Mouse (Mus musculus) T-helper 2 cell (primary cell): ENCODE measurements at regions not wholly inside any gene's neighbourhood (a gene's known extent, or its start where the extent isn't known, plus 50 kb on each side); places are given as distances from the start of the nearest gene placed in this dataset.

Source experiments
- in situ Hi-C: fragments of 300-600 bp; cut with MboI, MseI; formaldehyde crosslinking; loops from one replicate; pipeline ENCODE4 v1.15.1; 2025; ENCODE audit warnings: high pct_unique_total_duplicates

DNA sequence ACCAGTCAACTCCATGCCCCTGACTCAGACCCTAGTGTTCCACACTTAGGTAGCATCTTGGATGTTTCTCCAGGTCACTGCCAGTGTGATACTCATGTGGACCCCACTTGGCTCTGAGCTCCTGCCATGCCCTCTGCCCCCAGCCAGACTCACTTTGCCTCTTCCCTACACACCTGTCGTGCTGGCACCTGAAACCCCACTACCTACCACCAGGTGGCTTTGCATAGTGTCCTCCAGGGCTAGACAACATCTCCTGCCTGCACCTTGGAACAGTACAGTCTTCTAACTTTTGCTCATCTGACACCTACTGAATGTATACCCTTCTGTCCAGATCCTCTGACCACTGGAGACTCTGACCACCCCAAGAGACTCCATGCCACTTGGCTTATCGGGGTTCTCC, 80.6 kb downstream of the Fam53a start:
- in situ Hi-C loops = loop anchor here (25.0 kb wide), 1 partner anchor 1189 kb away; no protein-coding TSS in a partner anchor

DNA sequence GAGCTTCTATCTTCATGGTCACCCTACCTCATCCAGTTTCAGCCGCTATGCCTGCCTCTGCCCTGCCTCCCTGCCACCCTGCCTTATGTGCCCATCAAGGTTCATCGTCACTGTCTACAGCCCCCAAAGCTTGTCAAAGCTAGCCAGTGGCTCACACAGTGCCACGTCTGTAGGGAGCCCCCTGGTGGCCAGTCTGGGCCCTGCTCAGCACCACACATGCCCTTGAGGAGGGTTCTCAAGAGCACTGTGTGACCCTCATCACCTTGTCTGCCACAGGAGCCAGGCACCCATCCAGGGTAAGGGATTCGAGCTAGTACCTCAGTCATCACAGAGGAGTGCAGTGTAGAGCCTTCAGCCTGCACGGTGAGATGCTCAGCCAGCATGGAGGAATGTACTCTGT, 86.1 kb downstream of the Fam53a start:
- in situ Hi-C loops = loop anchor here (25.0 kb wide), 1 partner anchor 1194 kb away; no protein-coding TSS in a partner anchor

DNA sequence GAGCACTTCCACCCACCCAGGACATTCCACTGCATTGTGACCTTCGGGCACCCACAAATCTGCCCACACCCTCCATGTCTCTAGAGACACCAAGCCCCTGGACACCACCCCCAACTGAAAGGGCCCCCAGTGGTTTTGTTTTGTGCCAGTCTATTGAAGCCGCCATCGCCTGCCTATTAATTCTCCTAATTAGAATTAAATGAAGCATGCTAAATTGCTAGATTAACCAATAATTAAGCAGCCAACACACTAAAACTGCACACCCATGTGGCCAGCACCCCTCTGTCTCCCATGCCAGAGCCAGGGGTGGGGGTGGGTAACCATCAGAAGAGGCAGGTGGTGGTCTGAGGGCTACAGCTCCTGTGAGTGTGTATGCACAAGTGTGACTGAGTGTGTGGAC, 86.8 kb downstream of the Fam53a start:
- in situ Hi-C loops = loop anchor here (25.0 kb wide), 1 partner anchor 1195 kb away; no protein-coding TSS in a partner anchor

DNA sequence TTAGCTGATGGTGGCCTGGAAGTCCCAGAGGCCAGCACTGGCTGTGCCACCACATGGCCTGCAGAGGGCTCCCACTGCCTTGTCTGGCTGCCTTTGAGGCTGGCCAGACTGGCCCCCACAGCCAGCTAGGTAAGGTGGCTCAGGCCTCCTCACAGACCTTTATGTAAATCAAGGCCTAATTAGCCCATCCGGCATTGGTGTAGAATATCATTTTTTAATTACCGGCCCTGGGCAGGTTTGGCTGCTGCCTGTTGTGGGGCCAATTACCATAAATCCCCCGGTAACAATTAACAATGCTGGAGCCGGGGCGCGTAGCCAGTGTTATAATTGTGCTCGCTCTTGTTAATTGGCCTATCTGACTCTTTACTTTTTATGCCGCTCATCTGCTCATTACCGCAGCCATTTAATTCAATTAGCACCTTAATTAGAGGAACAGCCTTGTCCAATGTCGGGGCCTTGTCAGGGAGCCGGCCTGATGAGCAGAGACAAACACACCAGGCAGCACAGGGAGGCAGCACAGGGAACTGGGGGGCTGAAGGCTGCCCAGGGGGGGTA, 87.4 kb downstream of the Fam53a start:
- in situ Hi-C loops = loop anchor here (25.0 kb wide), 1 partner anchor 1195 kb away; no protein-coding TSS in a partner anchor

DNA sequence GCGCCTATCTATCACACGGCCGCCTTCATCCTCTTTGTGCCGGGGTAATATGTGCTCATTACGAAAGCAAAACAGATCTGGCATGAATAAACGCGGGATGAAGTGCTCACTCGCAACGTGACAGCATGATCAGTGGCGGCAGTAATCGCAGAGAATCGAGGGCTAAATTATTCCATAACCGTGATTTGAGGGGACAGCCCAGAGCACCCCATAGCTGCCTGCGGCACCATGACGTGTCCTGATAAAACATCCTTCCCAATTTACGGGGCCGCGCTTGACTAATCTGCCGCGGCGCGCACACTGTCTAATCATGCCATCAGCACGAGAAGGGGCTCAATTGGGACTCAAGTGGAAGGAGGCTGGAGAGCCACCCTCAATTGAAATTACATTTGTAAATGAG, 89.2 kb downstream of the Fam53a start:
- in situ Hi-C loops = loop anchor here (25.0 kb wide), 1 partner anchor 1197 kb away; no protein-coding TSS in a partner anchor

DNA sequence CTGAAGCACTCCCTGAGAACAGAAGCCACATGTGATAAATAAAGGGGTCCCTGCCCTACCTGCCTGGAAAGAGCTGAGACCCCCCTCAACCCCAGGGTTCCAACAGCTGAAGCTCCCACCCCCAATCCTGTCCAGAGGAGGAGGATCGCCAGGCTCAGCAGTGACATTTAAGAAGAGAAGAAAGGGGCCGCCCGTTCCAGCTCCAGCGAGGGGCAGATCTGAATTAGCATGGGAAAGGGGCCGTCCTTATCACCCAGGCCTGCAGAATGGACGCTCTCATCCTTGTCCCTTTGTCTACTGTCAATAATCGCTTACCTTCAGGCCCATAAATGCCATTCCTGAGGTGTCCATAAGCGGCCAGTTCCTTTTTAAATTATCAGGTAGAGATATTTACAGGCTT, 92.0 kb downstream of the Fam53a start:
- in situ Hi-C loops = loop anchor here (25.0 kb wide), 1 partner anchor 1200 kb away; no protein-coding TSS in a partner anchor

DNA sequence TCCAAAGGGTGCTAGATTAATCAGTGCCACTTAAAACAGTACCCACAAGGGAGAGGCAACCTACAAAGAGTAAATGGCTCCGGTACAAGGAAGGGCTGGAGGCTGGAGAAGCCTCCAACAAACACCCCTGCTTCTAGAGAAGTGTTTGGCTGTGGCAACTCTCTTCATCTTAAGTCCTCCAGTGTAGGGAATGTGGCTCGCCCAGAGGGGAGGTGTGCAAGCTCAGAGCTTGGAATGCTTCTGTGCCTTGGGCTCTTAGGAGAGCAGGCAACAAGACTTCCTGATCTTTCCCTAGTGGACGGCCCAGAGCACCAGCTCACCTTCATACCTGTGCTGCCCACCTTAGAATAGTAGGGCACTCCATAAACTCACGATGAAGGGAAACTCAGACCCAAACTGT, 92.4 kb downstream of the Fam53a start:
- in situ Hi-C loops = loop anchor here (25.0 kb wide), 1 partner anchor 1200 kb away; no protein-coding TSS in a partner anchor

DNA sequence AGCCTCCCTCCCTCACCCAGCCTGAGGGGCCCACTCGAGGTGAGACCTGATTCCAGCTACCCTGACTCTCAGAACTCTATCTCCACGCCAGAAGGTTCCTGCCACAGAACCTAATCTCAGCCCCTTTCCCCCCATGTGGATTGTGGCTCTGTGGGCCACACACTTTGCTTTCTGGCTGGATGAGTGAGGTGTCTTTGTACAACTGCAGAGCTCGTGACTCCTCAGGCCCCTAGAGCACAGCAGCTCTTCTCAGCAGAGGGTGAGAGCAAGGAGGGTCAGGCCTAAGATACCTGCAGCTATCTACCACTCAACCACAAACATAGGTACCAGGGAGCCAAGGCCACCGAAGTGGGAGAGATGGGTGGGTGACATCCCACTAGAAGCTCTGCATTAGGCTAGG, 93.2 kb downstream of the Fam53a start:
- in situ Hi-C loops = loop anchor here (25.0 kb wide), 1 partner anchor 1201 kb away; no protein-coding TSS in a partner anchor

DNA sequence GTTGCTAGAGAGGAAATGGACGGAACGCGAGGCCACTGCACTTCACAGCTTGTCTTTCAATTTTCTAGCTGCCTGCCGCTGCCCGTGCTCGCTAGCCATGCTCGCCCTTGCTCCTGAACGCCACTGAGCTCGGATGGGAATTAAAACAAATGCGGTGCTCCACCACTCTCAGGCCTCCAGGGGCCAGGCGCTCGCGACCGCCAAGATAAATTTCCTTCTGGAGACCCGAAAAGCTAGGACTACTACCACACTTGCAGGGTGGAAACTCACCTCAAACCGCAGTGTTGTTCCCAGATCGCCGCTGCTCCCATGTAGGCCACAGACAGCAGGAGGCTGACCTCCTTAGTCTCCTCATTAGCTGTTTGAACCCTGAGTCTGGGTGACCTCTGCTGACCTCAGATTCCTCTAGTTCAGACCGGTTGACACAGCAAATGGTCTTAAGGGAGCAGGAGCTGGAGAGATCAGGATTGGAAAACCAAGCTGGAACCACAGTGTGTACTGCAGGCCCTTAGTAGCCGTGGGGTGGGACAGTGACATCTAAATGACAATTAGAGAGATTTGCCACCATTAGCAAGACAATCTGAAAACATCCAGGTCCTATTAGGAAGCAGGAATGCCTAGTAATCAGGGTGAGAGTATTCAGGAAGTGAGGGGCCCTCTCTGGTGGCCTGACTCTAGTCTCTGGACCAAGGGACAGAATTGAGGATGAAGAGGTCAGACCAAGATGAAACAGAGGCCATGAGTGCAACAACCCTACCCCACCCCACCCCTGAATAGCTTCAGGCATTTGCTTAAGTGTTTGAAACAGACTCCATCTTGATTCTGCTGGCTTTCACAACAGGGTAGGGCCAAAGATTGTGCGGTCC, 94.1 kb downstream of the Fam53a start:
- in situ Hi-C loops = loop anchor here (25.0 kb wide), 1 partner anchor 1202 kb away; no protein-coding TSS in a partner anchor

DNA sequence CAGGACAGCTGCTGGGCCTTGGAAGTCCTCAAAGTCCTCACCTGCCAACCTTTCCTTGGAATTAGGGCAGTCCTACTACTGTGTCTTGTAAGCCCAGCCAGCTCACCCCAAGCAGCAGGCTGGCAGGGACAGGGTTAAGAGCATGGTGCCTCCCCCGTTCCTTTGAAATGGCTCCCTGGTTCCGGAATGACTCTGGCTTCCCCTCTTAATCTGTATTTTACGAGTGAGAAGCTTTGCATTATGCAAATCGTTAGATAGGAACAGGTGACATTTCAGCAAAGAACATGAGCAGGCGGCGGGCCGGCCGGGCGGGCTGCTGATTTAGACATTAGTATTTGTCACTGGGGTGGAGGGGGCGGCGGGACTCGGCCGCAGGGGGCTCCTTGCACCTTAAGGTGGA, 95.1 kb downstream of the Fam53a start:
- in situ Hi-C loops = loop anchor here (25.0 kb wide), 1 partner anchor 1203 kb away; no protein-coding TSS in a partner anchor

DNA sequence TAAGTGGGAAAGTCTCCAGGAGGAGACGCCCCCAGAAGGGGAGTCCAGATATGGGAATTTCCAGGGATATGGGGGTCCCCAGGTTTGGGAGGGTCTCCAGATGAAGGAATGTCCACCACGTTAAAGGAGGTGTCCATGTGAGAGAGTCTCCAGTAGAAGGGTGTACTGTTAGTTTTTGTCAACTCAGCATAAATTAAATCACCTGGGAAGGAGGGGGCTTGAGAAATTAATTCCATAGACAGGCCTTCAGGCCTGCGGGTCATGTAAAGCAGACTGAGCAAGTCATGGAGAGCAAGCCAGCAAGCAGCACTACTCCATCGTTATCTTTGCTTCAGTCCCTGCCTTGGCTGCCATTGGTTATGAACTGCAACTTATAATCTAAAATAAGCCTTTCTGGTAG, 96.2 kb downstream of the Fam53a start:
- in situ Hi-C loops = loop anchor here (25.0 kb wide), 1 partner anchor 1204 kb away; no protein-coding TSS in a partner anchor

DNA sequence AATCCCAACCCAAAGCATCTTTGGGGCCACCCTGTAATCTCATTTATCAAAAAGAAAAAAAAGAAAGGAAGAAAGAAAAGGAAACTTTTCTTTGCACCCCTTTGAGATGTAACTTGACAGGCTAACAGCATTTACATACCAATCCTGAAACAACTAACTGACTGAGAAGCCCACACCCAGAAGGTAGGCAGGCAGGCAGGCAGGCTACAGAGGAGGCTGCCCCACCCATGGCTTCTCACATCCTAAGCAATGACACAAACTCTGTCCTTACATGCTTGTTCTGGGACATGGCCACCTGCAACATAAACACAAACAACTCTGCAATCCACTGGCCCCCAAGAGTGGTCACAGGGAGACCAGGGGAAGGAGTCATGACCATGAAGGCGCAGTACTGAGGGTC, 97.5 kb upstream of the Nkx1-1 start:
- in situ Hi-C loops = loop anchor here (25.0 kb wide), 1 partner anchor 1206 kb away; no protein-coding TSS in a partner anchor

DNA sequence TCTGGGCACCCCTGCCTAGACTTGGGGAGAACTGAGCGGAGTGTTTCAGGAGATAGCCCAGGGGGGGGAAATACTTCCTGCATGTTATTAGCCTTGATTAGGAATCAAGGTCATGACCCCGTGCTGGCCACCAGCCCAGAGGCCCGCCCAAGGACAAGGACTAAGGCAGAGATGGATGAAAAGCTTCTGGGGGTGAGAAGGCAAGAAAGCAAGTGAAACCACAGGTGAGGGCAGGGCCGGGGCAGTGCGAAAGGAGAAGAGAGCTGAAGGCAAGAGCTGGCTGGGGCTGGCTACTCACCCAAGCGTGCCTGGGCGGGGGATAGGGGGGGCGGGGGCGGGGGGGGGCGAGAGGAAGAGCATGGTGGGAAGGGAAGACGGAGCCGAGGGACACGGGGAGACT, 96.0 kb upstream of the Nkx1-1 start:
- in situ Hi-C loops = loop anchor here (25.0 kb wide), 1 partner anchor 1208 kb away; no protein-coding TSS in a partner anchor

DNA sequence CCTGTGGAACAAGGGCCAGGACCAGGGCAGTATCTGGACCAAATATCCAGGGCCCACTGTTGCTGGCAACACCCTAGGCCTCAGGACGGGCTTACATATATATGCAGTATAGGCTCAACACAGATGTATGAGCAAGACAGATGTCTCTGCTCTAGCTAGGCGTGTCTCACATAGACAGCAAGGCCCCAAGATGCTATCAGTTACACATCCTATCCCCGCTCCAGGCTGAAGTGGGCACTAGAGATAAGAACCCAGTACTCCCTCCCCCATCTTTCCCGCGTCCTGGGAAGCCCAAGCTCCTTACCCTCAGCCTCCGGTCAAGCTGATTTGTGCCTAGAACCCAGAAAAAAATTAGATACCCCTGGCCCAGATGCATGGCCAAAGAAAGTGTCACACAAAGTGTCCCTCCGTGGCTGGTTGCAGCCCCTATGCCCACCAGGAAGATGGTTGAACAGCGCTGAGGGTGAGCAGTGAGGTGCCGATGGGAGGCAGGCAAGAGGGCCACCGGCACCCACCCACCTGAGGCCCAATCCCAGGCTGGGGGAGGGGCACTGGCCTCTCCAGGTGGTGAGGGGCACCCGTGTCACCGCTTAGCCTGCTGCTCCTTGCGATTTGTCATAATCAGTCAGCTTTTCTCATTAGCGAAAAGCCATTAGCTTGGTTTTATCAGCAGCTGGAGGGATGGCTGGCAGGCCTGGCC, 95.3 kb upstream of the Nkx1-1 start:
- in situ Hi-C loops = loop anchor here (25.0 kb wide), 1 partner anchor 1208 kb away; no protein-coding TSS in a partner anchor

DNA sequence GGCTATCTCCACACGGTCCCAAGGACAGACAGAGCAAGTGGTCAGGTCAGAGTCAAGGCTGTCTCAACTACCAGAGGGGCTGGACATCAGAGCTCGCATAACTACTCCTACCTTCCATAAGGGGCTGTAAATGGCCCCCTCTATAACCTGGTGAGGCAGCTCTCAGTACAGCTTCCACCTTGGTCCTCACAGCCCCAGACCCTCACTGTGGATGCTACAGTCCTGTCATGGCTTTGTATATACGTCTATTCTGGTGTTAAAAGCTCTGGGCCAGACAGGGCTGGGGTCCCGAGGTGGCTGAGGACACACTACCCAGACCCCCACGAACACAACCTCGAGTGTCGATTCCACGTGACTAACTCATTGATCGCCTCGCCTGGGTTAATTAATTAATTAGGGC, 94.0 kb upstream of the Nkx1-1 start:
- in situ Hi-C loops = loop anchor here (25.0 kb wide), 1 partner anchor 1210 kb away; no protein-coding TSS in a partner anchor

DNA sequence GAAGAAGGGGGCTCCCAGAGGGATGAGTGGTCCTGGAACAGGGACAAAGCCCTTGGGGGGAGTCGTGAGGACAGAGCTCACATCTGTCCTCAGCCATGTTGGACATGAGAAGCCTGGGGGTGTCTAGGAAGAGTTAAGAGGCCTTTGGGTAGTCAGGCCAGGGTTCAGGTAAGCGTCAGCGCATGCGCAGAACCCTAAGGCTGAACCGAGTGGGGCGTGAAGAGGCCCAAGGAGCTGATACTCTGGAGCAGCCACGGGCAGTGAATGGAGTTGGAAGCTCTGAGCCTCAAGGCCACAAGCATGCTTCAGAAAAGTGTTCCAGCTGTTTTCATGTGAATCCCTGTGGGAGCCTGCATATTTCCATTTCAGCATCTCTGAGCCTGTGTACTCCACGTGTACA, 93.5 kb upstream of the Nkx1-1 start:
- in situ Hi-C loops = loop anchor here (25.0 kb wide), 1 partner anchor 1210 kb away; no protein-coding TSS in a partner anchor

DNA sequence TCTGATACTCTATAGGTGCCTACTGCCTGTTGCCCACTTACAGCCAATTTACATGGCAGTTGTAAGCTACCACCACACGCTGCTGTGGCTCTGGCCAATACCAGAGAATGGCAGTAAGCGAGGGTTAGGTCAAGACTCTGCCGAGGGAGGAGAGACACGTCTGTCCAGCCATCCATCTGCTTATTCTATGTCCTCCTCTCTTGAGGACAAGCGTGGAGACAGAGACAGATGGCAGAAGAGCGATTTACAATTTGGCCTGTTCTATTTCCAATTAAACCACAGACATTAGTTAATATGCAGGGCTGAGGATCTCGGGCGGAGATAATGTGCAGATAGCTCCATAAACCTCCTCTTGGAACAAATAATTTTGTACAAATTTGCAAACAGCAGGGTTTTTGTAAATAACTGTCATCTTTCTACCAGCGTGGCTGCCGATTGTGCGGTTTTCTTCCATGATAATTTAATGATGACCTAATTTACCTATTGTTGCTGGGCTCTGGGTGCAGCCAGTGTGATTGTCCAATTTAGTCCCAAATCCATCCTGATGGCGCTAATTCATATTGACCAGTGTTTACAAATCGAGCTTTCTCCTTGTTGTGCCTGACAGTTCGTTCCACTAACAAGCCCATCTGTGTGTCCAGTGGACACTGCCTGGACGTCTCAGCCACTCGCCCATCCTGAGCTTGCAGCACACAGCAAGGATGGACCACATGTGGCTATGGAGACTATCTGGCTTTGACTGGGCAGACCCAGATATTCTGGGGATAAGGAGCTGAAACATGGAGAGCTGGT, 88.4 kb upstream of the Nkx1-1 start:
- in situ Hi-C loops = no loop called here

DNA sequence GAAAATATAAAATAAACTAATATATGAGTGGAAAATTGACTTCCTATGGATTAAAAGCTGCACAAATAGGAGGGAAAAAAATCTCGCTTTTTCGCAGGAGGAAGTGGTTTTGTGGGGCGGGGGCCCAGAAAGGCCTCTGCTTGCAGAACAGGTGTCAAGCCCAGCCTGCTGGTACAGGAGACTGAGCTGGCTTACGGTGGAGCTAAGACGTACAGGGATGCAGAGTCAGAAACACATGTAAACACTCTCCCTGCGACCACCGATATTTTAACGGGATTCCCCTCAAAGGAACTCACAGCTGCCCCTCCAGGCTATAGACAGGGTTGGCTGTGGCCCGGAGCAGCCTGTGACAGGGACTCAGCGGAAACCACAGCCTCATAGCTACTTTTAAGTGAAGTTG, 87.1 kb upstream of the Nkx1-1 start:
- in situ Hi-C loops = no loop called here

DNA sequence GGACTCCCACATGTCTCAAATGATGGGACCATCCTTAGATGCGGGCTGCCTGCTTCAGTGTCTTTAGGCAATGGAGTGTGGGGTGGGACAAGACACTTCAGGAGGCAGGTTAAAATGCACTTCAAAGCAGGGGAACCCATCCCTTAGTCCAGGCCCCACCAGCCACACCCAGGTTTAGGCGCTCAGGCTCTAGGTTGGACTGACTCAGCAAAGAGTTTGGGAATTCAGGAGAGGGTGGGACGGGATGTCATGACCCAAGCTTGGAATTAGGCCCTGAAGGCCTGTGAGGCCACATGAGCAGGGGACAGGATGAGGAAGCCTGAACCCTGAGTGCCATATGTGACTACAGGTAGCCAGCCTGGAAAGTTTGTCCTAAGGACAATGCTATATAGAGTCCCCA, 85.6 kb upstream of the Nkx1-1 start:
- in situ Hi-C loops = no loop called here

DNA sequence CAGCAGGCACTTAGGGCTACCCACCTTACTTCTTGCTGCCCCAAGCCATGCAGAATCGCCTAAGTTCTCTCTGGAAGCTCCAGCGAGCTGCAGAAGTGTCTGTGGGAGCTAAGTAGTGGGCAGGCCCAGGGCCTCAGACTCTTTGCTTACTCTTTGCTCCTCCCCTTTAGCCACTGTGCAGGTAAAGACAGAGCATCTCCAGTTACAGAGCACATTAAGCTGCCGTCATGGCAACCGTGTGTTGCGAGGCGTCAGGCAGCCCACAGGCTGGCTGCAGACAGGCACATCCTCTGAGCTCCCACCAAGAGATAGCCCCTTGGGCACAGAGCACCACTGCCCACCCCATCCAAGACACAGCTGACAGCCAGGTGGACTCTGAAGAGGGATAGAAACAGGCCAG, 85.1 kb upstream of the Nkx1-1 start:
- in situ Hi-C loops = no loop called here

DNA sequence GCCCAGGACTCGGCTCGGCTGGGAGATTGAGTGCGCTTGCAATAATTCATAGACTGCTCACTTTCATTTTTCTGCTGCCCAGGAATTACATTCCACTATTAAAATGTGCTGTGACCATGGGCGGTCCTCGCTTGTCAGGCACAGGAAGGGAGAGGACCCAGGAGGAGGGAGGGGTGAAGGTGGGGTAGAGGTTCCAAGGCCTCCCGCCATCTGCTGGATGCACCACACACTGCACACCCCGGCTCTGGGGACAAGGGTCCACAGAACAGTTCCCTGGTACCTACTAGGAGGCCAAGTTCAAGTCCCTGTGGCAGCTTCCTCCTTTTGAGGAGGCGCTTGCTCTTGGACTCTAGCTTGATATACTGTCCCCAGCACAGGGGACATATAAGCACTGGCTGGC, 83.8 kb upstream of the Nkx1-1 start:
- in situ Hi-C loops = no loop called here
